Mouse (Mus musculus) T-helper 17 cell (primary cell): ENCODE results near the gene Eci3.

Source experiments
- in situ Hi-C, 2 experiments: fragments of 300-600 bp; cut with MboI, MseI; formaldehyde crosslinking; loops; 1 replicate in 1 of 2; 2 replicates in 1 of 2; pipeline ENCODE4 v1.15.1; 2025; ENCODE audit warnings: high pct_unique_total_duplicates in 2 of 2

The Eci3 gene

GRCm38 (mm10) chr13:34934931-34935644 is 28.5 kb downstream of the Eci3 start:
- in situ Hi-C loops: no loop called here

DNA sequence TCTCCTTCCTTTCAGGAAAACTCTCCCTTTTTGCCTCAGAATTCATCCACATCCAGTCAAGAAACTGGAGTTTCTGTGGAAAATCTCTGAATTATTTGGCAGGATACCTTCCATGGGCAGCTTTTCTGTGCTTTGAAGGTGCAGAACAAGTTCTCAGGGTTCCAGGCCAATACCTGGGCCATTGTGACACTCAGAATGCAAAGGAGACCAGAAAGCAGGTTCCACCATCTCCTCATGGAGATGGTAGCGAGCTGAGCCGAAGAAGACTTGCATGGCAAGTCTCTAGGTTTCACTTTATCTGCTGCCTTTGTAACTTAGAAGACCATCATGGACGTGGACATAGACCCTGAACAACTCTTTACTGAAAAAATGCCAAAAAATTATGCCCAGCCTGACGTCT is 39.4 kb downstream of the Eci3 start, which contains the start of the genes Fam217a and 4933417A18Rik:
Gene Fam217a, minus strand, starts transcription at position 101 of the 400 bp plus-strand sequence.
Gene 4933417A18Rik, plus strand, starts transcription at position 200 of the 400 bp plus-strand sequence.
- in situ Hi-C loops: no loop called here

- in situ Hi-C loops: no loop called here
Measured at GRCm38 (mm10) chr13:34916520-34917167, 47.0 kb downstream of the Eci3 start.

- in situ Hi-C loops: no loop called here
Measured at GRCm38 (mm10) chr13:34914614-34915013, 49.0 kb downstream of the Eci3 start.
